Mouse (Mus musculus): Measurements from ENCODE around the gene Esyt1.

GRCm38 (mm10) chr10:128509831-128510230 is 15.8 kb downstream of the Esyt1 start:
- TF ChIP-seq USF1 (IDR thresholded peaks at IDR 0.05; ENCODE audit: low read depth, low read length) (no peak), POLR2A (IDR thresholded peaks at IDR 0.05; ENCODE audit: low read depth, low read length) (no peak), USF2 (conservative IDR thresholded peaks at IDR 0.05; ENCODE audit: low read depth, low read length) (no peak), HCFC1 (IDR thresholded peaks at IDR 0.05; ENCODE audit: low read depth, low read length) (no peak), E2F4 (IDR thresholded peaks at IDR 0.05; ENCODE audit: insufficient replicate concordance, low read depth, low read length) (no peak), MAZ (IDR thresholded peaks at IDR 0.05; ENCODE audit: low read depth, low read length) (no peak), CHD1 (IDR thresholded peaks at IDR 0.05; ENCODE audit: low read depth, low read length) (no peak)

Data from CH12.LX (cell line).